ENCODE assay signal across 27 mouse cellular contexts in genomic region chr4:120212080-120212479, GRCm38 (mm10). TPM values are rescaled to one million over a fixed set of nuclear protein-coding genes. Genes with fewer than 3 reads are reported as not detected.
DNase-seq lines count a peak whose midpoint lies in the region; ATAC-seq lines count a peak whose summit lies in the region.
"Had no signal": no experiment of that assay in that cellular context is flagged by ENCODE, and none has a peak within 500 bp of the region (broad histone marks: within the 10 kb centered on the region; RNA-seq: fewer than 3 reads in every experiment).

No protein-coding gene starts in this region.

- no peaks in the 10 kb centered on the region for H3K36me3 ChIP-seq in heart, embryonic 10.5 days
- no peaks in the 10 kb centered on the region for H3K36me3 ChIP-seq in embryonic facial prominence, embryonic 13.5 days
- no peaks in the 10 kb centered on the region for H3K36me3 ChIP-seq in limb, embryonic 13.5 days
- H3K36me3 ChIP-seq: forebrain, embryonic 12.5 days; heart, embryonic 15.5 days; liver, embryonic 13.5 days had no signal

- H3K9me3 ChIP-seq in heart, embryonic 10.5 days, result no peaks in the 10 kb centered on the region
- no peaks in the 10 kb centered on the region for H3K9me3 ChIP-seq in embryonic facial prominence, embryonic 13.5 days
- H3K9me3 ChIP-seq in limb, embryonic 13.5 days, result no peaks in the 10 kb centered on the region
- H3K9me3 ChIP-seq: forebrain, embryonic 12.5 days; heart, embryonic 15.5 days; liver, embryonic 13.5 days had no signal

- no peak overlapping the region for H3K9ac ChIP-seq in embryonic facial prominence, embryonic 13.5 days
- 0 out of 2 replicates have a peak overlapping the region, but pooled peaks have one; percentile 4 for H3K9ac ChIP-seq in limb, embryonic 13.5 days
- H3K9ac ChIP-seq: forebrain, embryonic 12.5 days; heart, embryonic 15.5 days; liver, embryonic 13.5 days had no signal

- peaks cover 6% of the 10 kb centered on the region; the same call in 1 of the 2 replicates for H3K27me3 ChIP-seq in heart, embryonic 10.5 days (ENCODE audit: insufficient read depth, poor library complexity, severe bottlenecking)
- no peaks in the 10 kb centered on the region for H3K27me3 ChIP-seq in embryonic facial prominence, embryonic 13.5 days
- no peaks in the 10 kb centered on the region for H3K27me3 ChIP-seq in limb, embryonic 13.5 days
- H3K27me3 ChIP-seq: liver, embryonic 13.5 days had no signal

- DNase-seq in heart, embryonic 10.5 days (ENCODE audit: low spot score), result no peak
- no peak for DNase-seq in heart, adult 8-10 months (ENCODE audit: low spot score)
- peak; percentile 63 for DNase-seq in ES-CJ7 (ENCODE audit: low read depth, low spot score)
- DNase-seq in ovary, postnatal 14 days (ENCODE audit: low spot score), result no peak
- DNase-seq in right cerebral cortex, postnatal 4 days, result no peak
- DNase-seq: cerebellum, adult 18-20 months; gastrocnemius, postnatal 10 days; heart, adult 18-20 months; heart, postnatal 4 days; kidney, adult 8-10 months; kidney, postnatal 25 days; left cerebral cortex, postnatal 4 days; liver, embryonic 13.5 days; right cerebral cortex, adult 18-20 months; thymus, adult 2 months had no signal

- WGBS in heart, embryonic 10.5 days, result 31% methylated on average over 6 of the region's 6 CpGs
- WGBS in embryonic facial prominence, embryonic 13.5 days, result 14% methylated on average over 6 of the region's 6 CpGs
- WGBS in limb, embryonic 13.5 days, result 45% methylated on average over 6 of the region's 6 CpGs

- peak overlapping the region; percentile 38 for H3K4me2 ChIP-seq in embryonic facial prominence, embryonic 13.5 days
- no peak overlapping the region for H3K4me2 ChIP-seq in limb, embryonic 13.5 days (replicated peaks)
- H3K4me2 ChIP-seq: forebrain, embryonic 12.5 days; heart, embryonic 15.5 days; liver, embryonic 13.5 days had no signal

- 0 out of 2 replicates have a peak, but pooled peaks have one; percentile 5 for ATAC-seq in embryonic facial prominence, embryonic 13.5 days (ENCODE audit: insufficient number of reproducible peaks, insufficient read depth, low FRiP score, low TSS enrichment, low read depth)
- ATAC-seq in limb, embryonic 13.5 days (ENCODE audit: low FRiP score, low read depth), result no peak
- no peak for ATAC-seq in megakaryocyte-erythroid progenitor cell, adult 5-6 weeks (replicated peaks; ENCODE audit: low FRiP score, low TSS enrichment, poor library complexity, severe bottlenecking)
- ATAC-seq: CD4-positive, CD25-positive, alpha-beta regulatory T cell, adult 4 months; hindbrain, embryonic 16.5 days; lung, postnatal 0 days; midbrain, embryonic 16.5 days had no signal

- H3K27ac ChIP-seq in heart, embryonic 10.5 days, result peak overlapping the region; percentile 70
- H3K27ac ChIP-seq in embryonic facial prominence, embryonic 13.5 days, result peak overlapping the region; percentile 55
- H3K27ac ChIP-seq in limb, embryonic 13.5 days, result no peak overlapping the region
- H3K27ac ChIP-seq: forebrain, embryonic 12.5 days; heart, embryonic 15.5 days; left cerebral cortex, adult 2 months; liver, embryonic 13.5 days had no signal

- peak overlapping the region; percentile 18; the same call in 1 of the 2 replicates for H3K4me3 ChIP-seq in heart, embryonic 10.5 days
- H3K4me3 ChIP-seq in embryonic facial prominence, embryonic 13.5 days, result no peak overlapping the region; the same call in 1 of the 2 replicates
- H3K4me3 ChIP-seq in limb, embryonic 13.5 days, result no peak overlapping the region
- H3K4me3 ChIP-seq: forebrain, embryonic 12.5 days; heart, embryonic 15.5 days; left cerebral cortex, adult 2 months; liver, embryonic 13.5 days; megakaryocyte, embryonic 14.5 days had no signal

- H3K4me1 ChIP-seq in heart, embryonic 10.5 days, result peaks cover 15% of the 10 kb centered on the region
- H3K4me1 ChIP-seq in embryonic facial prominence, embryonic 13.5 days, result peaks cover 18% of the 10 kb centered on the region
- peaks cover 13% of the 10 kb centered on the region for H3K4me1 ChIP-seq in limb, embryonic 13.5 days
- H3K4me1 ChIP-seq: heart, embryonic 15.5 days; liver, embryonic 13.5 days had no signal

RNA-seq across cellular contexts. Expression of gene Edn2, which starts 51.1 kb away (rescaled TPM):
- polyA plus RNA-seq in heart, embryonic 10.5 days (2016; fragmentation: Nextera tagmentation; extraction: Ambion mirVana), result 0.46 and 0.60 TPM in 2 replicates
- not detected for total RNA-seq in heart, adult 8-10 months (2022)
- polyA plus RNA-seq in embryonic facial prominence, embryonic 13.5 days (2015; fragmentation: Nextera tagmentation; extraction: Ambion mirVana), result 6.8 and 8.0 TPM in 2 replicates
- polyA plus RNA-seq in limb, embryonic 13.5 days (2015; fragmentation: Nextera tagmentation; extraction: Ambion mirVana), result 1.1 and 1.2 TPM in 2 replicates
- not detected in 2 replicates for total RNA-seq in megakaryocyte-erythroid progenitor cell, adult 5-6 weeks (2014; fragmentation: Nextera tagmentation)
- total RNA-seq in megakaryocyte-erythroid progenitor cell, adult 5-6 weeks (2017), result not detected in 2 replicates
- total RNA-seq: adrenal gland, postnatal 4 days; gastrocnemius, postnatal 10 days; heart, adult 18-20 months; heart, postnatal 4 days; left cerebral cortex, adult 2 months; left cerebral cortex, postnatal 4 days had no signal
- polyA plus RNA-seq: CD4-positive, CD25-positive, alpha-beta regulatory T cell, adult 4 months; forebrain, embryonic 12.5 days; hindbrain, embryonic 16.5 days; midbrain, embryonic 16.5 days had no signal
